Mouse (Mus musculus) urinary bladder, postnatal 36 days (tissue): ENCODE measurements at regions not wholly inside any gene's neighbourhood (a gene's known extent, or its start where the extent isn't known, plus 50 kb on each side); places are given as distances from the start of the nearest gene placed in this dataset.
A peak's percentile ranks its signal among the peaks of the same experiment; 100 is the strongest.

Experiments used
- DNase-seq, 2 experiments: peaks; one replicate each; pipeline ENCODE4 v3.0.0; 2022; ENCODE audit warnings: low spot score in 2 of 2, mixed read lengths in 1 of 2

DNA sequence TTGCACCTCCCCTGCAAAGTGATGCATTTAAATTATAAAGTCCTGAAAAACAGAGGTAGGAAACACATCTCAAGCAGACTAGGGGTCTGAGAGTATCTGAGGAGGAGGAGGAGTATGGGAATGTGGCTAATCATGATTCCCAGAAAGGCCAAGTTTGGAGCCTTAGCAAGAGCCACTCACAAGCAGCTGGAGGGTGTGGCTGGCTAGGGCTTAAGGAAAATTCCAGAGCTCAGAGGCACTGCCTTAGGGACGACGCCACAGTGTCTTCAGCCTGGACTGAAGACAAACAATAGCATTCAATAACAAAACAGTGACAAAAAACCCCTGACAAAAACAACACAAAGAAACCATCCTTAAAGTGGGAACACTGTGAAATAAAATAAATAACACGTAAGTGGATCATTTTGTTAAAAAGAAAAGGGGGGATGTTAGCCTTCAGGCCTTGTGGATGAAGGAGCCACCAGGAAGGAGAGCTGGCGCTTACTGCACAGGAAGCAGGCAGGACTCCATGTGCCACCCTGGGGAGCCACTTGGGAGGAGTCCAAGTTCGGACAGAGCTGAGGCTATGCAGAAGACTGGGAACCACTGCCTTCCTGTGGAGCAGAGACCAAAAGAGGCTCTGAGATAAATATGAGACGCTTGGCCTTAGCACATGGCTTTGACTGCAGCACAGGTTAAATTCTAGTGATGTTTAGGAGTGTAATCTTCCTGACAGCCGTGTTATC, 56.6 kb upstream of the Serpine2 start:
- DNase-seq: peak in 1 of 2 experiments; percentile 38
